Mouse (Mus musculus): ENCODE results near the gene Sin3a.

Gene Sin3a

GRCm38 (mm10) chr9:57166173-57166572 is 94.3 kb downstream of the Sin3a start:
- no peak for DNase-seq (ENCODE audit: low spot score in 2 of 2)

- DNase-seq (ENCODE audit: low spot score in 2 of 2) = no peak
Measured at GRCm38 (mm10) chr9:57168411-57168810, 96.6 kb downstream of the Sin3a start.
